Mouse (Mus musculus): Measurements from ENCODE around the gene Gpd1l. TPM values are rescaled to one million over a fixed set of nuclear protein-coding genes. Genes with fewer than 3 reads are reported as not detected.

The Gpd1l gene
- polyA plus RNA-seq, 1 experiment from 2014 or later, result 14.8 TPM

GRCm38 (mm10) chr9:114924511-114924910 lies 9.3 kb downstream of the Gpd1l start:
- H3K9ac ChIP-seq (replicated peaks), result no peak overlapping the region
- H3K36me3 ChIP-seq, result no peaks in the 10 kb centered on the region
- H3K4me1 ChIP-seq, result peaks cover 8% of the 10 kb centered on the region
- no peak overlapping the region for H3K4me3 ChIP-seq
- no peaks in the 10 kb centered on the region for H3K27me3 ChIP-seq
- no peak for ATAC-seq (ENCODE audit: low FRiP score, low read depth)
- H3K9me3 ChIP-seq, result no peaks in the 10 kb centered on the region
- no peak overlapping the region for H3K27ac ChIP-seq (replicated peaks)
- WGBS, result 47% methylated on average over 5 of the region's 5 CpGs
- no peak overlapping the region for H3K4me2 ChIP-seq (replicated peaks)

- Histone ChIP-seq H3K9ac (replicated peaks) (no peak overlapping the region), H3K27me3 (no peaks in the 10 kb centered on the region), H3K27ac (replicated peaks) (no peak overlapping the region), H3K4me3 (no peak overlapping the region), H3K4me2 (replicated peaks) (no peak overlapping the region), H3K36me3 (peaks cover 5% of the 10 kb centered on the region; the same call in 1 of the 2 replicates), H3K9me3 (no peaks in the 10 kb centered on the region), H3K4me1 (peaks cover 8% of the 10 kb centered on the region)
- ATAC-seq (ENCODE audit: low FRiP score, low read depth), result no peak
- 81% methylated on average over 5 of the region's 5 CpGs for WGBS
Measured at GRCm38 (mm10) chr9:114922209-114922608, 11.6 kb downstream of the Gpd1l start.

- Histone ChIP-seq H3K27me3 (no peaks in the 10 kb centered on the region), H3K4me2 (replicated peaks) (no peak overlapping the region), H3K9me3 (no peaks in the 10 kb centered on the region), H3K4me3 (no peak overlapping the region), H3K36me3 (peaks cover 9% of the 10 kb centered on the region; the same call in 1 of the 2 replicates), H3K4me1 (peaks cover 8% of the 10 kb centered on the region), H3K27ac (replicated peaks) (no peak overlapping the region), H3K9ac (replicated peaks) (no peak overlapping the region)
- ATAC-seq (ENCODE audit: low FRiP score, low read depth), result no peak
- WGBS, result 80% methylated on average over 2 of the region's 2 CpGs
Measured at GRCm38 (mm10) chr9:114921352-114922081, 12.3 kb downstream of the Gpd1l start.

GRCm38 (mm10) chr9:114920569-114920968 lies 13.2 kb downstream of the Gpd1l start:
- H3K4me2 ChIP-seq (replicated peaks), result no peak overlapping the region
- no peak overlapping the region; the same call in 1 of the 2 replicates for H3K9ac ChIP-seq (replicated peaks)
- H3K27me3 ChIP-seq, result no peaks in the 10 kb centered on the region
- H3K9me3 ChIP-seq, result no peaks in the 10 kb centered on the region
- no peak for ATAC-seq (ENCODE audit: low FRiP score, low read depth)
- H3K4me3 ChIP-seq, result no peak overlapping the region
- H3K4me1 ChIP-seq, result peaks cover 8% of the 10 kb centered on the region
- H3K27ac ChIP-seq (replicated peaks), result no peak overlapping the region
- 85% methylated on average over 9 of the region's 9 CpGs for WGBS
- H3K36me3 ChIP-seq, result peaks cover 14% of the 10 kb centered on the region; the same call in 1 of the 2 replicates

GRCm38 (mm10) chr9:114912680-114913649 lies 20.8 kb downstream of the Gpd1l start:
- H3K36me3 ChIP-seq, result peaks cover 32% of the 10 kb centered on the region; the same call in 1 of the 2 replicates

GRCm38 (mm10) chr9:114907509-114907908 lies 26.3 kb downstream of the Gpd1l start:
- no peaks in the 10 kb centered on the region for H3K27me3 ChIP-seq
- H3K27ac ChIP-seq (replicated peaks), result no peak overlapping the region
- WGBS, result 89% methylated on average over 7 of the region's 7 CpGs
- no peaks in the 10 kb centered on the region for H3K9me3 ChIP-seq
- no peak for ATAC-seq (ENCODE audit: low FRiP score, low read depth)
- H3K9ac ChIP-seq (replicated peaks), result no peak overlapping the region
- no peak overlapping the region for H3K4me2 ChIP-seq (replicated peaks)
- H3K4me3 ChIP-seq, result no peak overlapping the region
- peaks cover 23% of the 10 kb centered on the region for H3K36me3 ChIP-seq
- H3K4me1 ChIP-seq, result no peaks in the 10 kb centered on the region

More at GRCm38 (mm10) chr9:114912680-114913649, 20.8 kb downstream of the Gpd1l start:
- Histone ChIP-seq H3K27ac (replicated peaks) (no peak overlapping the region), H3K4me3 (no peak overlapping the region), H3K9ac (replicated peaks) (no peak overlapping the region), H3K4me2 (replicated peaks) (no peak overlapping the region), H3K9me3 (no peaks in the 10 kb centered on the region), H3K4me1 (no peaks in the 10 kb centered on the region), H3K27me3 (no peaks in the 10 kb centered on the region)
- no peak for ATAC-seq (ENCODE audit: low FRiP score, low read depth)
- WGBS, result 57% methylated on average over 18 of the region's 18 CpGs

GRCm38 (mm10) chr9:114895919-114896318 lies 37.9 kb downstream of the Gpd1l start:
- WGBS, result 60% methylated on average over 4 of the region's 4 CpGs
- peak; percentile 58; the same call in 1 of the 2 replicates for ATAC-seq (ENCODE audit: low FRiP score, low read depth)

GRCm38 (mm10) chr9:114892974-114893373 lies 40.8 kb downstream of the Gpd1l start:
- no peaks in the 10 kb centered on the region for H3K36me3 ChIP-seq
- H3K4me2 ChIP-seq (replicated peaks), result no peak overlapping the region
- no peak overlapping the region for H3K9ac ChIP-seq (replicated peaks)
- no peaks in the 10 kb centered on the region for H3K27me3 ChIP-seq
- ATAC-seq (ENCODE audit: low FRiP score, low read depth), result no peak
- H3K27ac ChIP-seq (replicated peaks), result no peak overlapping the region
- no peak overlapping the region for H3K4me3 ChIP-seq
- H3K4me1 ChIP-seq, result no peaks in the 10 kb centered on the region
- WGBS, result 85% methylated on average over 11 of the region's 11 CpGs
- no peaks in the 10 kb centered on the region for H3K9me3 ChIP-seq

More at GRCm38 (mm10) chr9:114895919-114896318, 37.9 kb downstream of the Gpd1l start:
- H3K27ac ChIP-seq (replicated peaks), result no peak overlapping the region
- H3K27me3 ChIP-seq, result no peaks in the 10 kb centered on the region
- H3K4me1 ChIP-seq, result no peaks in the 10 kb centered on the region
- no peak overlapping the region for H3K4me2 ChIP-seq (replicated peaks)
- H3K4me3 ChIP-seq, result no peak overlapping the region
- no peaks in the 10 kb centered on the region for H3K36me3 ChIP-seq
- H3K9ac ChIP-seq (replicated peaks), result no peak overlapping the region
- no peaks in the 10 kb centered on the region for H3K9me3 ChIP-seq

GRCm38 (mm10) chr9:114890377-114890776 lies 43.4 kb downstream of the Gpd1l start:
- Histone ChIP-seq H3K4me3 (no peak overlapping the region), H3K4me2 (replicated peaks) (no peak overlapping the region), H3K9ac (replicated peaks) (no peak overlapping the region), H3K27ac (replicated peaks) (no peak overlapping the region), H3K27me3 (no peaks in the 10 kb centered on the region), H3K4me1 (no peaks in the 10 kb centered on the region), H3K36me3 (no peaks in the 10 kb centered on the region), H3K9me3 (no peaks in the 10 kb centered on the region)
- 56% methylated on average over 7 of the region's 7 CpGs for WGBS
- no peak for ATAC-seq (ENCODE audit: low FRiP score, low read depth)

GRCm38 (mm10) chr9:114888856-114889407 lies 44.9 kb downstream of the Gpd1l start:
- Histone ChIP-seq H3K36me3 (no peaks in the 10 kb centered on the region), H3K9me3 (0 out of 2 replicates have a peak, but pooled peaks cover 2% of the 10 kb centered on the region), H3K4me1 (no peaks in the 10 kb centered on the region), H3K4me3 (no peak overlapping the region), H3K27me3 (no peaks in the 10 kb centered on the region), H3K4me2 (replicated peaks) (no peak overlapping the region), H3K9ac (replicated peaks) (no peak overlapping the region), H3K27ac (replicated peaks) (no peak overlapping the region)
- no peak for ATAC-seq (ENCODE audit: low FRiP score, low read depth)
- 89% methylated on average over 5 of the region's 5 CpGs for WGBS

GRCm38 (mm10) chr9:114887699-114888098 lies 46.1 kb downstream of the Gpd1l start:
- H3K36me3 ChIP-seq, result no peaks in the 10 kb centered on the region
- ATAC-seq (ENCODE audit: low FRiP score, low read depth), result no peak
- 88% methylated on average over 3 of the region's 3 CpGs for WGBS
- H3K27ac ChIP-seq (replicated peaks), result no peak overlapping the region
- H3K4me1 ChIP-seq, result no peaks in the 10 kb centered on the region
- 0 out of 2 replicates have a peak, but pooled peaks cover 3% of the 10 kb centered on the region for H3K9me3 ChIP-seq
- no peaks in the 10 kb centered on the region for H3K27me3 ChIP-seq
- H3K9ac ChIP-seq (replicated peaks), result no peak overlapping the region
- no peak overlapping the region for H3K4me3 ChIP-seq
- no peak overlapping the region for H3K4me2 ChIP-seq (replicated peaks)

All from midbrain, embryonic 12.5 days (tissue).